Mouse (Mus musculus): ENCODE data around the gene Magi2.

Magi2 gene

GRCm38 (mm10) chr5:19933190-19933589, 706.4 kb downstream of the Magi2 start:
- DNase-seq (ENCODE audit: low spot score): no peak

- DNase-seq (ENCODE audit: low spot score): no peak
These were observed 724.3 kb downstream of the Magi2 start for GRCm38 (mm10) chr5:19951102-19951501.

DNA sequence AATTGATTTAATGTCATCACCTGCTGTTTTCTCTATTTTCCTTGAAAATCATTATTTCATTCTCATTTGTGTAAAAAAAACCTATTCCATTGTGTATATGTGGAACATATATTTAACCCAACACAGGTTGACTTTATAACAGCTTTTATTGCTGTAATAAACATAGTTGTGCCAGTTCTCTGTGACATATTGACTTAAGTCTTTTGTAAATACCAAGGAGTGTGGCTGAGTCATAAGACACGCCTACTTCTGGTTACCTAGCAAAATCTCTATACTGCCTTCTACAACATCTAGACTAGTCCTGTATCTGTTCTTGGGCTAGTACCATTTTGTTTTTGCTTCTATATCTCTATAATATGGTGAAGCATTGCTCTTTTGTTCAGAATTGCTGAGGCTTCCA, 737.3 kb downstream of the Magi2 start:
- DNase-seq (ENCODE audit: low spot score): no peak

- no peak for DNase-seq (ENCODE audit: low spot score)
These were observed 745.9 kb downstream of the Magi2 start for GRCm38 (mm10) chr5:19972736-19973135.

- no peak for DNase-seq (ENCODE audit: low spot score)
These were observed 747.0 kb downstream of the Magi2 start for GRCm38 (mm10) chr5:19973852-19974251.

DNA sequence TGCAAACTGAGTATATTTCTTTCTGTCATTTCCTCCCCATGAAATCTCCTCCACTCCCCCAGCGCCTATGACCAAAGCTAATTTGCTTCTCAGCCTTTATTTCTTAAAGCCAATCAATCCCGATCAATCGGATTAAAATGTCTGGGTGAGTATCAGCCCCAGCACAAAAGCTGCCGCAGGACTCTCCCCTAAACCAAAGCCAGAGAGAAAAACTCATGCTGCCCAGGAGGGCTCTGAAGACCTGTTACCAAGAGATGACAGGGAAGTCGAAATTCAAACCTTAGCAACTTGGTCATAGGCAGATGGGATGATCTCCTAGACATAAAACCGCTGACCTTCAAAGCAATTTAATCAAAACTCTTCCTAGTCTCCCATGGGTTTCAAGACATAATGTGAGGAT, 754.7 kb downstream of the Magi2 start:
- DNase-seq (ENCODE audit: low spot score): no peak

DNA sequence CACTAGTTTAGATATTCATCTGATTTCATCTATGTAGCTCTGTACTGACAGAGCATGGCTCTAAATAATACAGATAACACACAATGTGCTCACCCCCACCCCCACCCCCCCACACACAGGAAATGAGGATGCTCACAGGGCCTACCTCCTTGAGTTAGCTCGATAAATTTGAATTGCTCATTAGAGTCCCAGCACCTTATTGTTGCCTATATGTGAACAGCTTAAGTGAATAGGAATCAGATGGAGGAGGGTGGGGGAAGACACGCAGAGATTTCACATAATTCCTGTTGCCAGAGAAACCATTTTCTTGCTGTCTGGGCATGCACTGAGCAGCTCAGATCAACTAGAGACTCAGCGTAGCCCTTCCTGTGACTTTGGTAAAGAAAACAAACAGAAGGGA, 755.2 kb downstream of the Magi2 start:
- no peak for DNase-seq (ENCODE audit: low spot score)

- no peak for DNase-seq (ENCODE audit: low spot score)
These were observed 772.6 kb downstream of the Magi2 start for GRCm38 (mm10) chr5:19999486-19999885.

- DNase-seq (ENCODE audit: low spot score): no peak
These were observed 773.1 kb downstream of the Magi2 start for GRCm38 (mm10) chr5:19999912-20000311.

DNA sequence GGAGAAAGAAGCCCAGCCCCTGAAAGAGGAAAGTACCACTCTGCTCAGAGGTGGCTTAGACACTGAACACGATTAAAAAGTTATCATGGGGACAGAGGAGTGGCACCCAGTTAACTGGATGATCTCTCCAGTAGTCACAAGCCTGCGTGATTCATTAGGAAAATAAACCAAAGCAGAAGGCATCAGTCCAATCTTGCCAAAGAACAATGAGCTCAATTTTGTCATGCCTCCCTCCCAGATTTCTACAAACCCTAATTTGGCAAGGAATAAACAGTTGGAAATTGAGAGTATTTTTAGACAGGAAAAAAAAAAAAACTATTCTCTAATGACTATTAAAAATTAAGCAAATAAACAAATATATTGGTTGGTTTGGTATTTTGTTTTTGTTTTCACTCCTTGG, 779.8 kb downstream of the Magi2 start:
- DNase-seq (ENCODE audit: low spot score): no peak

- DNase-seq (ENCODE audit: low spot score): no peak
These were observed 780.4 kb downstream of the Magi2 start for GRCm38 (mm10) chr5:20007246-20007645.

- DNase-seq (ENCODE audit: low spot score): no peak
These were observed 783.4 kb downstream of the Magi2 start for GRCm38 (mm10) chr5:20010210-20010609.

DNA sequence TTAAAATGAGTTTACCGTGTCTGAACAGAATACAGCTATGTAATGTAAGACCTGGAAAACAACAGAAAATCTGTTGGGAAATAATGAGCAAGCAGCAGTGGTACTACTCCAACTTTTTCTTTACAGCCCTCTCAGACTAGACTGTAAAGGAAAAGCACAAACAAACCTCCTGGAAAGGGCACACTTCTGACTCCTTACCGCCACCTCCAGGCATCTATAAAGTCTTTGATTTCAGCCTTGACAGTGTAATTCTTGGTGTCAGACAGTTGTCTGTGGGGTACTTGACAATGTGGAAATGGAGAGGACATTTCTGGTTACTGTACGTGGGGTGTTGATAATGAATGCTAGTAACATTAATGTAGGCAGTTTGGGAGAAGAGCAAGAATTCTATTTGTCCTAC, 791.2 kb downstream of the Magi2 start:
- DNase-seq (ENCODE audit: low spot score): no peak

DNA sequence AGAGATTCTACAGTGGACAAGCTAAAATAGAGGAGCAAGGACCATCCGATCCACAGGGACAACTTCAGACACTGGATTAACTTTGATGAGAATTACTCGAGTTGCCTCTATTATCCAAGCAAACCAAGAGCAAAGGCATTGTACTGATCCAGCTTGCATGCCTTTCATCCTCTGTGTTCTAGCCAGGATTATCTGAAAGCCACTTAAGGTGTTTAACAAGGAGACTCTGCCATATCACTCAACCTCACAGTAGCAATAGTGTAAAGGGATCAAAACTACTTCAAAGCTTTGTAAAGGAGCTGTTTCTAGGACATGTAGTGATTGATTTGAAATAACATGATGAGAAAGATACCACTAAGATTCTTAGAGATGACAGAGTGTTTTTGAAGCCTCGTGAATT, 819.8 kb downstream of the Magi2 start:
- no peak for DNase-seq (ENCODE audit: low spot score)

- DNase-seq (ENCODE audit: low spot score): no peak
These were observed 821.5 kb downstream of the Magi2 start for GRCm38 (mm10) chr5:20048386-20048785.

GRCm38 (mm10) chr5:20050284-20050683, 823.4 kb downstream of the Magi2 start:
- no peak for DNase-seq (ENCODE audit: low spot score)

GRCm38 (mm10) chr5:20055000-20055399, 828.2 kb downstream of the Magi2 start:
- no peak for DNase-seq (ENCODE audit: low spot score)

DNA sequence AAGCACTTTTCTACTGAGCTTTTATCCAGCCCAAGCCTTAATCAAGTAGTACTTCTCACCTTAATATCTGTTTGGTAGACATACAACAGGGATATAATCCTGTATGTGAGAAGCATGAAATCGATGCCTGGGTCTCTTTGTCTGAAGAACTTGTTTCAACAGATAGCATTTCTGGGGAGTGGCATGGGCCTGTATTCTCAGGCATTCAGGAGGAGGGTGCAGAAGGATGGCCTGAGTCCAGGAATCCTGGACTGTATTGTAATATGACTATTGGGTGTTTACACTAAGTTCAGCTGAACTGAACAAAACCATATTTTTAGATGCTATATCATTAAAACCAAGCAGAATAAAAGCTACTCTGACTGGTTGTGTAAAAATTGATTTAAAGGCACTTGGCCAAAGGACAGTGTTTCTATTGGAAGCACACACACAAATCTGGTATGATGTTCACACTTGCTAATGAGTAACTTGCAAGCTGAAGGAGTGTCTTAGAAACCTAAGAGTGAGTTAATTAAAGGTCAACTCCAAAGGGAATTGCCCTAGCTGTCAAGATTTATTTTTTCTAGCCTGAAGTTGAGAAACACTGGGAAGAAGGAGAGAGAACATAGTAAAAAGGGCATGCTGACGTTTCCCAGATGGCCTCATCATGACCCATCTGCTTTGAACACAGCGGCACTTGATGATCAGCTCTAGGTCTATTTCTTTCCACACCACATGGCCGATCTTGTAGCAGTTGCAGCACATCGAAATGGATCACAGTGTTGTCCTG, 829.4 kb downstream of the Magi2 start:
- DNase-seq (ENCODE audit: low spot score): no peak

GRCm38 (mm10) chr5:20056856-20057255, 830.0 kb downstream of the Magi2 start:
- DNase-seq (ENCODE audit: low spot score): no peak

DNA sequence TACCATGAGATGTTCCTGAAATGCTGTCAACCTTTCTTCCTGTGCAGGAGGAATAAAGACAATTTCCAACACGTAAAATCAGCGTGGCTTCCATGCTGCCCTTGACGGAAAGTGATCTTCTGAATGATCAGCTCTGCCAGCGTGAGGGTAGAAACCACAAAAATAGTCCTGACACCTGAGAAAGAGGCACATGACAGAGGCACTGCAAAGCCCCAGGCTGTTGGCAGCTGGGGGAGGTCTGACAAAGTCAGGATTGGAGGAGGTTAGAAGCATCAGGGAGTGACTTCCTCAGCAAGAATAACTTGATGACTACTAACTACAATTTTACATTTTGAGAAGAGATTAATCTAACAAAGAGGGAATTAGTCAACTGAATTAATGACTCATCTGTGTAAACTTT, 835.2 kb downstream of the Magi2 start:
- no peak for DNase-seq (ENCODE audit: low spot score)

DNA sequence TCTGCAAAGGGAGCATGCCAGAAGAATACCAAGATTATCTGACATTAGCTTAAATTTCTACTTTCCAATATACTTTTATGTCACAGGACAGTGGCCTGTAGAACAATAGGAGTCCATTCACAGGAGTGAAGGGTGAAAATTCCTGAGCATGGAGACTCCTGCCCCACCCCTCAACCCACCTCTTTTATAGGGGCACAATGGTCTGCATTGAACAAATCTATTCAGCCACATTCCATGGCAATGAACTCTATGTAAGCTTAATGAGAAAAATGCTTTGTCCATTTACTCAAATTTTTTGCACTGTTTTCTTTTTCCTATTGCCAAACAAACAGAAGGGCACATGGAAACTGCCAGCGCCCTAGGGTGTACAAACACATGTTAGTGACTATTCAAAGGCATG, 838.2 kb downstream of the Magi2 start:
- no peak for DNase-seq (ENCODE audit: low spot score)

GRCm38 (mm10) chr5:20068496-20068895, 841.7 kb downstream of the Magi2 start:
- no peak for DNase-seq (ENCODE audit: low spot score)

DNA sequence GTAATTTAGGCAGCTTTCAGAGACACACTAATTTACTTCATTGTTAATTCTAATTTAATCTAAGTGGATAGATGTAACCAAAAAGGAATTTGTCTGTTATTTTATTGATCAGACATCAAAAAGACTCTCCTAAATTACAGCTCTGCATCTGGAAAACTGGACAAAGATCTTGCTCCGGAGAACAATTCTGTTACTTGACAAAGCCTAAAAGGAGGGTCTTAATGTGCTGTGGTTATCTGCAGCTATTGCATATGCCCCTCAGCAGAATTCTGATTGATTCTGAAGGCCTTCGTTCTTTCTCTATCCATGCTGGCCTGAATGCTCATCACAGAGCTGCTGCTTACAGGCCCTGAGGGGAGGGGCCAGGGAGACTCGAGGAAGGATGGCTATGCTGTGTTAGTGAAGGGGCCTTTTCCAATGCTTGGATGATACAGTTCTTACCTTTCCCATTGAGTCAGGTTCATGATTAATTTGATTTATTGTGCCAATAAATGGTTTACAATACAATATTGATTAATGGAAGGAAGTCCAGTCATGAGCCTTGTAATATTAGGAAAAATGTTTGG, 842.2 kb downstream of the Magi2 start:
- no peak for DNase-seq (ENCODE audit: low spot score)

- no peak for DNase-seq (ENCODE audit: low spot score)
These were observed 847.3 kb downstream of the Magi2 start for GRCm38 (mm10) chr5:20074101-20074500.
